Mouse (Mus musculus) spleen, postnatal 14 days (tissue): Measurements from ENCODE around the gene Spop.
"Not testable (repeated sequence)": the region's sequence is repeated elsewhere in the genome, so short reads cannot be mapped to it uniquely, and the experiment has no call there.

Experiments
- DNase-seq, 2 experiments: peaks; one replicate each; pipeline ENCODE4 v3.0.0; 2021 to 2022; ENCODE audit warnings: low spot score in 2 of 2

Spop gene

GRCm38 (mm10) chr11:95495883-95496282 lies 82.0 kb downstream of the Spop start:
- no peak for DNase-seq

GRCm38 (mm10) chr11:95497921-95498320 lies 84.0 kb downstream of the Spop start:
- no peak for DNase-seq

GRCm38 (mm10) chr11:95500412-95500811 lies 86.5 kb downstream of the Spop start:
- DNase-seq, result no peak

- no peak for DNase-seq
Measured at GRCm38 (mm10) chr11:95500836-95501235, 87.0 kb downstream of the Spop start.

- not testable (repeated sequence) for DNase-seq
Measured at GRCm38 (mm10) chr11:95501826-95502225, 87.9 kb downstream of the Spop start.

- no peak for DNase-seq
Measured at GRCm38 (mm10) chr11:95503581-95504180, 89.8 kb downstream of the Spop start.

GRCm38 (mm10) chr11:95504271-95504731 lies 90.4 kb downstream of the Spop start:
- DNase-seq, result no peak

GRCm38 (mm10) chr11:95507041-95507716 lies 93.3 kb downstream of the Spop start:
- DNase-seq, result no peak

GRCm38 (mm10) chr11:95507785-95508184 lies 93.9 kb downstream of the Spop start:
- no peak for DNase-seq

GRCm38 (mm10) chr11:95508211-95508926 lies 94.5 kb downstream of the Spop start:
- DNase-seq, result no peak

GRCm38 (mm10) chr11:95509126-95509717 lies 95.3 kb downstream of the Spop start:
- DNase-seq, result no peak

GRCm38 (mm10) chr11:95510631-95511030 lies 96.8 kb downstream of the Spop start:
- DNase-seq, result no peak

- no peak for DNase-seq
Measured at GRCm38 (mm10) chr11:95511919-95512318, 98.0 kb downstream of the Spop start.

GRCm38 (mm10) chr11:95512383-95512782 lies 98.5 kb downstream of the Spop start:
- no peak for DNase-seq

- DNase-seq, result no peak
Measured at GRCm38 (mm10) chr11:95513461-95514297, 99.8 kb downstream of the Spop start.

- peak; percentile 20 to 49 for DNase-seq
Measured at GRCm38 (mm10) chr11:95514298-95514861, 100.5 kb downstream of the Spop start, which contains the start of gene Nxph3. Gene Nxph3, minus strand, starts transcription at chr11:95514570.

- DNase-seq, result no peak
Measured at GRCm38 (mm10) chr11:95515376-95516323, 101.8 kb downstream of the Spop start.

GRCm38 (mm10) chr11:95516491-95516911 lies 102.6 kb downstream of the Spop start:
- DNase-seq, result no peak

GRCm38 (mm10) chr11:95517162-95517561 lies 103.3 kb downstream of the Spop start:
- DNase-seq, result no peak

- no peak for DNase-seq
Measured at GRCm38 (mm10) chr11:95519299-95519698, 105.4 kb downstream of the Spop start.
